Mouse (Mus musculus) myocyte (in vitro differentiated cells): ENCODE results near the gene Epc2. TPM values are rescaled to one million over a fixed set of nuclear protein-coding genes. Genes with fewer than 3 reads are reported as not detected.

ENCODE experiments used
- H3K27me3 ChIP-seq: one replicate; pipeline ENCODE4 v1.6.1; 2011; ENCODE audit not compliant: control insufficient read depth, insufficient read depth, insufficient read length
- H3K36me3 ChIP-seq: one replicate; pipeline ENCODE4 v1.6.1; 2011; ENCODE audit not compliant: control insufficient read depth, insufficient read depth
- H3K4me2 ChIP-seq: one replicate; pipeline ENCODE4 v1.6.1; 2011; ENCODE audit warnings: low read depth, control low read depth
- H3K4me3 ChIP-seq: one replicate; pipeline ENCODE4 v1.5.1; 2011; ENCODE audit warnings: mild to moderate bottlenecking, control low read depth, moderate library complexity
- H3K79me2 ChIP-seq: one replicate; pipeline ENCODE4 v1.6.1; 2011; ENCODE audit not compliant: control insufficient read depth, insufficient read depth
- H3ac ChIP-seq: one replicate; pipeline ENCODE4 v1.6.1; 2011; ENCODE audit not compliant: control insufficient read depth, insufficient read length
- CEBPB ChIP-seq: IDR thresholded peaks from 2 replicates; pipeline ENCODE4 v1.6.1; 2011; ENCODE audit warnings: mild to moderate bottlenecking, moderate library complexity; ENCODE audit not compliant: poor library complexity, insufficient read depth, severe bottlenecking
- E2F4 ChIP-seq: IDR thresholded peaks from one replicate; pipeline ENCODE4 v1.6.1; 2011; ENCODE audit warnings: mild to moderate bottlenecking, control low read depth, moderate library complexity; ENCODE audit not compliant: insufficient read depth
- MAX ChIP-seq: IDR thresholded peaks from one replicate; pipeline ENCODE4 v1.6.1; 2011; ENCODE audit warnings: low read depth, mild to moderate bottlenecking, control low read depth
- MYOD1 ChIP-seq, 3 experiments: IDR thresholded peaks; one replicate each; pipeline ENCODE4 v1.6.1; 2011; ENCODE audit warnings: control low read depth in 2 of 3, low read depth in 2 of 3, mild to moderate bottlenecking in 2 of 3, moderate library complexity in 1 of 3; ENCODE audit not compliant: insufficient read length in 2 of 3, control insufficient read depth in 1 of 3
- MYOG ChIP-seq, 3 experiments: IDR thresholded peaks; one replicate each; pipeline ENCODE4 v1.6.1; 2011; ENCODE audit warnings: control low read depth in 2 of 3, low read depth in 2 of 3, mild to moderate bottlenecking in 2 of 3; ENCODE audit not compliant: insufficient read length in 2 of 3, control insufficient read depth in 1 of 3, insufficient read depth in 1 of 3
- POLR2A ChIP-seq: IDR thresholded peaks from one replicate; pipeline ENCODE4 v1.6.1; 2011; ENCODE audit warnings: low read depth, mild to moderate bottlenecking, control low read depth, moderate library complexity; ENCODE audit not compliant: insufficient read length
- POLR2AphosphoS2 ChIP-seq: IDR thresholded peaks from one replicate; pipeline ENCODE4 v1.6.1; 2011; ENCODE audit warnings: low read depth, control low read depth; ENCODE audit not compliant: insufficient read length
- REST ChIP-seq: IDR thresholded peaks from one replicate; pipeline ENCODE4 v1.6.1; 2011; ENCODE audit warnings: mild to moderate bottlenecking, control low read depth, moderate library complexity; ENCODE audit not compliant: insufficient read depth, insufficient read length
- SRF ChIP-seq: IDR thresholded peaks from one replicate; pipeline ENCODE4 v1.6.1; 2011; ENCODE audit warnings: low read depth; ENCODE audit not compliant: control insufficient read depth, insufficient read length
- TCF12 ChIP-seq: IDR thresholded peaks from one replicate; pipeline ENCODE4 v1.6.1; 2011; ENCODE audit warnings: mild to moderate bottlenecking, control low read depth; ENCODE audit not compliant: poor library complexity, insufficient read depth, severe bottlenecking
- TCF3 ChIP-seq: IDR thresholded peaks from one replicate; pipeline ENCODE4 v1.6.1; 2011; ENCODE audit warnings: low read depth, control low read depth; ENCODE audit not compliant: insufficient read length
- USF1 ChIP-seq: IDR thresholded peaks from one replicate; pipeline ENCODE4 v1.6.1; 2011; ENCODE audit warnings: low read depth, mild to moderate bottlenecking, control low read depth, moderate library complexity
- polyA plus RNA-seq: library from polyadenylated mRNA; unstranded; fragments of >200 nt; fragmentation: generic; extraction: Trizol; gene quantifications from one replicate; pipeline ENCODE4 v1.2.1, GENCODE M21; 2012; ENCODE audit warnings: missing spikeins

Gene Epc2
- polyA plus RNA-seq, 1 experiment = 4.5 TPM

GRCm38 (mm10) chr2:49520989-49521388 is 69.7 kb downstream of the Epc2 start:
- Histone ChIP-seq H3K79me2 (peaks cover 30% of the 10 kb centered on the region), H3K27me3 (no peaks in the 10 kb centered on the region), H3K4me3 (no peak overlapping the region), H3K36me3 (peaks cover 17% of the 10 kb centered on the region), H3K4me2 (no peak overlapping the region), H3ac (no peak overlapping the region)
- no peak for TF ChIP-seq CEBPB
- no peak for TF ChIP-seq POLR2A
- TF ChIP-seq USF1 = no peak
- no peak for TF ChIP-seq POLR2AphosphoS2
- TF ChIP-seq REST = no peak
- TF ChIP-seq SRF = no peak
- no peak for TF ChIP-seq MYOG (IDR thresholded peaks at IDR 0.05; ENCODE audit: control insufficient read depth in 1 of 3, insufficient read depth in 1 of 3, insufficient read length in 2 of 3, low read depth in 2 of 3)
- no peak for TF ChIP-seq MYOD1 (IDR thresholded peaks at IDR 0.05; ENCODE audit: control insufficient read depth in 1 of 3, insufficient read length in 2 of 3, low read depth in 2 of 3)
- TF ChIP-seq MAX = no peak
- no peak for TF ChIP-seq E2F4
- no peak for TF ChIP-seq TCF3
- no peak for TF ChIP-seq TCF12

GRCm38 (mm10) chr2:49521564-49521963 is 70.3 kb downstream of the Epc2 start:
- TF ChIP-seq MYOD1 (IDR thresholded peaks at IDR 0.05; ENCODE audit: control insufficient read depth in 1 of 3, insufficient read length in 2 of 3, low read depth in 2 of 3) (no peak), POLR2A (no peak), TCF3 (no peak), REST (no peak), E2F4 (no peak), POLR2AphosphoS2 (no peak), MYOG (IDR thresholded peaks at IDR 0.05; ENCODE audit: control insufficient read depth in 1 of 3, insufficient read depth in 1 of 3, insufficient read length in 2 of 3, low read depth in 2 of 3) (no peak), USF1 (no peak), TCF12 (no peak), MAX (no peak), SRF (no peak), CEBPB (no peak)
- no peak overlapping the region for H3K4me2 ChIP-seq
- H3K27me3 ChIP-seq = no peaks in the 10 kb centered on the region
- H3K79me2 ChIP-seq = peaks cover 27% of the 10 kb centered on the region
- H3K36me3 ChIP-seq = peaks cover 17% of the 10 kb centered on the region
- H3K4me3 ChIP-seq = no peak overlapping the region
- no peak overlapping the region for H3ac ChIP-seq

- Histone ChIP-seq H3K4me2 (no peak overlapping the region), H3ac (no peak overlapping the region), H3K27me3 (no peaks in the 10 kb centered on the region), H3K36me3 (peaks cover 17% of the 10 kb centered on the region), H3K4me3 (no peak overlapping the region), H3K79me2 (peaks cover 19% of the 10 kb centered on the region)
- TF ChIP-seq POLR2AphosphoS2 (no peak), CEBPB (no peak), REST (no peak), MAX (no peak), TCF12 (no peak), MYOD1 (IDR thresholded peaks at IDR 0.05; ENCODE audit: control insufficient read depth in 1 of 3, insufficient read length in 2 of 3, low read depth in 2 of 3) (no peak), POLR2A (no peak)
Observed at GRCm38 (mm10) chr2:49522578-49522977, 71.3 kb downstream of the Epc2 start.

GRCm38 (mm10) chr2:49537147-49537546 is 85.9 kb downstream of the Epc2 start:
- Histone ChIP-seq H3K79me2 (no peaks in the 10 kb centered on the region), H3K27me3 (no peaks in the 10 kb centered on the region), H3ac (no peak overlapping the region), H3K4me2 (no peak overlapping the region), H3K36me3 (peaks cover 30% of the 10 kb centered on the region), H3K4me3 (no peak overlapping the region)
- no peak for TF ChIP-seq MYOG (IDR thresholded peaks at IDR 0.05; ENCODE audit: control insufficient read depth in 1 of 3, insufficient read depth in 1 of 3, insufficient read length in 2 of 3, low read depth in 2 of 3)
- no peak for TF ChIP-seq TCF12
- no peak for TF ChIP-seq MAX
- TF ChIP-seq E2F4 = no peak

- Histone ChIP-seq H3ac (no peak overlapping the region), H3K27me3 (no peaks in the 10 kb centered on the region), H3K36me3 (peaks cover 27% of the 10 kb centered on the region), H3K79me2 (no peaks in the 10 kb centered on the region), H3K4me3 (no peak overlapping the region), H3K4me2 (no peak overlapping the region)
- TF ChIP-seq TCF12 = no peak
- TF ChIP-seq TCF3 = no peak
- TF ChIP-seq POLR2A = no peak
- TF ChIP-seq MYOD1 (IDR thresholded peaks at IDR 0.05; ENCODE audit: control insufficient read depth in 1 of 3, insufficient read length in 2 of 3, low read depth in 2 of 3) = no peak
- TF ChIP-seq SRF = no peak
- TF ChIP-seq REST = no peak
- TF ChIP-seq E2F4 = no peak
- no peak for TF ChIP-seq POLR2AphosphoS2
Observed at GRCm38 (mm10) chr2:49538056-49538455, 86.8 kb downstream of the Epc2 start.
